ENCODE assay signal across 7 mouse cellular contexts in genomic region chr6:49212141-49212540, GRCm38 (mm10). TPM values are rescaled to one million over a fixed set of nuclear protein-coding genes. Genes with fewer than 3 reads are reported as not detected.
DNase-seq lines count a peak whose midpoint lies in the region; ATAC-seq and TF ChIP-seq lines count a peak whose summit lies in the region.

No protein-coding gene starts in this region.

- DNase-seq in lung, postnatal 0 days (ENCODE audit: low spot score): no peak
- no peak for DNase-seq in lung, postnatal 4 days
- DNase-seq in limb, embryonic 14.5 days (ENCODE audit: low spot score): no peak
- DNase-seq in urinary bladder, postnatal 10 days (ENCODE audit: low spot score): no peak
- DNase-seq in layer of hippocampus, adult 9-11 months: no peak

- no peak overlapping the region for H3K27ac ChIP-seq in lung, postnatal 0 days (ENCODE audit: low read length)
- no peak overlapping the region for H3K27ac ChIP-seq in forebrain, embryonic 15.5 days (replicated peaks)
- H3K27ac ChIP-seq in limb, embryonic 14.5 days (replicated peaks; ENCODE audit: low read depth, low read length): no peak overlapping the region
- peak overlapping the region; percentile 42; the same call in 1 of the 2 replicates for H3K27ac ChIP-seq in stomach, embryonic 16.5 days (ENCODE audit: low read length)

- peaks cover 12% of the 10 kb centered on the region; the same call in 1 of the 2 replicates for H3K4me1 ChIP-seq in lung, postnatal 0 days (ENCODE audit: insufficient read depth, low read depth, low read length)
- peaks cover 60% of the 10 kb centered on the region for H3K4me1 ChIP-seq in forebrain, embryonic 15.5 days
- H3K4me1 ChIP-seq in limb, embryonic 14.5 days (ENCODE audit: control insufficient read depth, insufficient read depth, low read length): peaks cover 35% of the 10 kb centered on the region
- peaks cover 44% of the 10 kb centered on the region for H3K4me1 ChIP-seq in stomach, embryonic 16.5 days (ENCODE audit: control insufficient read depth, insufficient read depth, low read length)

- H3K4me2 ChIP-seq in lung, postnatal 0 days (replicated peaks; ENCODE audit: low read depth, low read length): peak overlapping the region; percentile 86; the same call in 1 of the 2 replicates
- peak overlapping the region; percentile 57 for H3K4me2 ChIP-seq in forebrain, embryonic 15.5 days (replicated peaks)
- H3K4me2 ChIP-seq in limb, embryonic 14.5 days (replicated peaks; ENCODE audit: low read depth, low read length, severe bottlenecking): peak overlapping the region; percentile 55
- peak overlapping the region; percentile 94 for H3K4me2 ChIP-seq in stomach, embryonic 16.5 days (ENCODE audit: low read depth, low read length)

- H3K27me3 ChIP-seq in lung, postnatal 0 days (replicated peaks; ENCODE audit: insufficient read depth, low read length): no peaks in the 10 kb centered on the region
- H3K27me3 ChIP-seq in forebrain, embryonic 15.5 days: no peaks in the 10 kb centered on the region
- no peaks in the 10 kb centered on the region for H3K27me3 ChIP-seq in limb, embryonic 14.5 days (ENCODE audit: control insufficient read depth, insufficient read depth, low read length)
- no peaks in the 10 kb centered on the region for H3K27me3 ChIP-seq in stomach, embryonic 16.5 days (ENCODE audit: control insufficient read depth, insufficient read depth, low read length)

- ATAC-seq in lung, postnatal 0 days: no peak
- no peak for ATAC-seq in forebrain, embryonic 15.5 days (replicated peaks)
- ATAC-seq in limb, embryonic 14.5 days (ENCODE audit: low FRiP score, low read depth): no peak
- no peak for ATAC-seq in stomach, embryonic 16.5 days (ENCODE audit: insufficient read depth, low FRiP score)

- no peaks in the 10 kb centered on the region for H3K9me3 ChIP-seq in lung, postnatal 0 days (ENCODE audit: low read length)
- H3K9me3 ChIP-seq in forebrain, embryonic 15.5 days: no peaks in the 10 kb centered on the region
- H3K9me3 ChIP-seq in limb, embryonic 14.5 days (ENCODE audit: control insufficient read depth, low read length): no peaks in the 10 kb centered on the region
- H3K9me3 ChIP-seq in stomach, embryonic 16.5 days (replicated peaks; ENCODE audit: control insufficient read depth, low read length): no peaks in the 10 kb centered on the region

- no peak for TF ChIP-seq POLR2A in limb, embryonic 14.5 days (IDR thresholded peaks at IDR 0.05; ENCODE audit: borderline replicate concordance, extremely low read depth, insufficient read depth, insufficient read length)

- no peak overlapping the region for H3K4me3 ChIP-seq in lung, postnatal 0 days (ENCODE audit: low read depth, low read length)
- H3K4me3 ChIP-seq in forebrain, embryonic 15.5 days: peak overlapping the region; percentile 86
- H3K4me3 ChIP-seq in limb, embryonic 14.5 days (replicated peaks; ENCODE audit: low read length): no peak overlapping the region
- H3K4me3 ChIP-seq in stomach, embryonic 16.5 days (replicated peaks; ENCODE audit: low read length): peak overlapping the region; percentile 96

- no peak for TF ChIP-seq CTCF in lung, postnatal 0 days (IDR thresholded peaks at IDR 0.05)

- H3K36me3 ChIP-seq in lung, postnatal 0 days (ENCODE audit: insufficient read depth, low read length): no peaks in the 10 kb centered on the region
- H3K36me3 ChIP-seq in forebrain, embryonic 15.5 days: no peaks in the 10 kb centered on the region
- peaks cover 3% of the 10 kb centered on the region; the same call in 1 of the 2 replicates for H3K36me3 ChIP-seq in limb, embryonic 14.5 days (ENCODE audit: control insufficient read depth, insufficient read depth, low read length)
- no peaks in the 10 kb centered on the region for H3K36me3 ChIP-seq in stomach, embryonic 16.5 days (ENCODE audit: control insufficient read depth, insufficient read depth, low read length)

- no peak for TF ChIP-seq EP300 in lung, postnatal 0 days (IDR thresholded peaks at IDR 0.05)

- 24% methylated on average over 3 of the region's 4 CpGs for WGBS in lung, postnatal 0 days
- WGBS in forebrain, embryonic 15.5 days: 12% methylated on average over 3 of the region's 4 CpGs
- 6% methylated on average over 4 of the region's 4 CpGs for WGBS in limb, embryonic 14.5 days
- 17% methylated on average over 4 of the region's 4 CpGs for WGBS in stomach, embryonic 16.5 days

- no peak overlapping the region for H3K9ac ChIP-seq in lung, postnatal 0 days (replicated peaks; ENCODE audit: low read depth)
- no peak overlapping the region for H3K9ac ChIP-seq in forebrain, embryonic 15.5 days (replicated peaks)
- peak overlapping the region; percentile 92; the same call in 1 of the 2 replicates for H3K9ac ChIP-seq in limb, embryonic 14.5 days (ENCODE audit: low read depth, low read length, severe bottlenecking)
- no peak overlapping the region for H3K9ac ChIP-seq in stomach, embryonic 16.5 days (ENCODE audit: low read length)

RNA-seq across cellular contexts. Expression of gene Igf2bp3, which starts 2.6 kb away (rescaled TPM):
- 20.8 and 23.7 TPM in 2 replicates for polyA plus RNA-seq in lung, postnatal 0 days (2015; fragmentation: Nextera tagmentation; extraction: Ambion mirVana)
- polyA plus RNA-seq in forebrain, embryonic 15.5 days (2015; fragmentation: Nextera tagmentation; extraction: Ambion mirVana): 36.5 and 39.8 TPM in 2 replicates
- 28.4 and 34.6 TPM in 2 replicates for polyA plus RNA-seq in limb, embryonic 14.5 days (2012; rRNA removed)
- polyA plus RNA-seq in limb, embryonic 14.5 days (2014; fragmentation: Nextera tagmentation; extraction: Ambion mirVana): 60.8 and 71.0 TPM in 2 replicates
- polyA plus RNA-seq in stomach, embryonic 16.5 days (2015; fragmentation: Nextera tagmentation; extraction: Ambion mirVana): 47.0 and 53.6 TPM in 2 replicates

RNA-seq across cellular contexts. Expression of gene Tra2a, which starts 51.7 kb away (rescaled TPM):
- 45.3 and 72.6 TPM in 2 replicates for polyA plus RNA-seq in lung, postnatal 0 days (2015; fragmentation: Nextera tagmentation; extraction: Ambion mirVana)
- 147 and 152 TPM in 2 replicates for polyA plus RNA-seq in forebrain, embryonic 15.5 days (2015; fragmentation: Nextera tagmentation; extraction: Ambion mirVana)
- polyA plus RNA-seq in limb, embryonic 14.5 days (2012; rRNA removed): 190 and 210 TPM in 2 replicates
- 43.3 and 50.9 TPM in 2 replicates for polyA plus RNA-seq in limb, embryonic 14.5 days (2014; fragmentation: Nextera tagmentation; extraction: Ambion mirVana)
- polyA plus RNA-seq in stomach, embryonic 16.5 days (2015; fragmentation: Nextera tagmentation; extraction: Ambion mirVana): 85.9 and 87.7 TPM in 2 replicates

Comparison
In these comparisons a context has a peak if more than half of its experiments do, and no peak if none do; other contexts are left out.
1. H3K4me3 ChIP-seq: peak in forebrain, embryonic 15.5 days (single experiment) and stomach, embryonic 16.5 days (single experiment); none in lung, postnatal 0 days (single experiment) and limb, embryonic 14.5 days (single experiment).
2. Peak in every context shown above with its lines, with median percentiles within 50 percentile points of each other: H3K4me2 ChIP-seq.